Mouse (Mus musculus): ENCODE results near the gene Stag2. TPM values are rescaled to one million over a fixed set of nuclear protein-coding genes. Genes with fewer than 3 reads are reported as not detected.

Stag2 gene
- polyA plus RNA-seq, 1 experiment from 2014 or later: 28.6 TPM

- no peak for ATAC-seq (ENCODE audit: low read depth)
- no peaks in the 10 kb centered on the region for H3K4me1 ChIP-seq (ENCODE audit: control insufficient read depth, low read depth, low read length)
- no peaks in the 10 kb centered on the region for H3K36me3 ChIP-seq (ENCODE audit: control insufficient read depth, insufficient read depth)
- no peaks in the 10 kb centered on the region for H3K9me3 ChIP-seq (replicated peaks; ENCODE audit: control insufficient read depth, low read length)
- H3K4me3 ChIP-seq (ENCODE audit: low read depth, low read length): no peak overlapping the region
- no peak overlapping the region for H3K4me2 ChIP-seq (ENCODE audit: low read depth, low read length)
- no peak overlapping the region for H3K9ac ChIP-seq (ENCODE audit: low read depth, low read length)
- H3K27ac ChIP-seq (ENCODE audit: low read length): no peak overlapping the region
- H3K27me3 ChIP-seq (ENCODE audit: control insufficient read depth, insufficient read depth, low read depth, low read length): no peaks in the 10 kb centered on the region
- WGBS (ENCODE audit: insufficient replicate concordance): 60% methylated on average over 3 of the region's 3 CpGs
These were observed 38.5 kb downstream of the Stag2 start for GRCm38 (mm10) chrX:42187590-42187989.

GRCm38 (mm10) chrX:42188825-42189426 lies 39.8 kb downstream of the Stag2 start:
- no peak for ATAC-seq (ENCODE audit: low read depth)
- 65% methylated on average over 2 of the region's 2 CpGs for WGBS (ENCODE audit: insufficient replicate concordance)

GRCm38 (mm10) chrX:42194608-42195007 lies 45.5 kb downstream of the Stag2 start:
- H3K9ac ChIP-seq (ENCODE audit: low read depth, low read length): no peak overlapping the region
- no peaks in the 10 kb centered on the region for H3K4me1 ChIP-seq (ENCODE audit: control insufficient read depth, low read depth, low read length)
- H3K4me3 ChIP-seq (ENCODE audit: low read depth, low read length): no peak overlapping the region
- H3K36me3 ChIP-seq (ENCODE audit: control insufficient read depth, insufficient read depth): no peaks in the 10 kb centered on the region
- WGBS (ENCODE audit: insufficient replicate concordance): 54% methylated on average over 3 of the region's 3 CpGs
- no peak overlapping the region for H3K4me2 ChIP-seq (ENCODE audit: low read depth, low read length)
- no peak for ATAC-seq (ENCODE audit: low read depth)
- H3K27me3 ChIP-seq (ENCODE audit: control insufficient read depth, insufficient read depth, low read depth, low read length): no peaks in the 10 kb centered on the region
- no peak overlapping the region for H3K27ac ChIP-seq (ENCODE audit: low read length)
- H3K9me3 ChIP-seq (replicated peaks; ENCODE audit: control insufficient read depth, low read length): no peaks in the 10 kb centered on the region

More at GRCm38 (mm10) chrX:42188825-42189426, 39.8 kb downstream of the Stag2 start:
- Histone ChIP-seq H3K27me3 (ENCODE audit: control insufficient read depth, insufficient read depth, low read depth, low read length) (no peaks in the 10 kb centered on the region), H3K9me3 (replicated peaks; ENCODE audit: control insufficient read depth, low read length) (no peaks in the 10 kb centered on the region), H3K4me3 (ENCODE audit: low read depth, low read length) (no peak overlapping the region), H3K4me2 (ENCODE audit: low read depth, low read length) (no peak overlapping the region), H3K27ac (ENCODE audit: low read length) (no peak overlapping the region), H3K9ac (ENCODE audit: low read depth, low read length) (no peak overlapping the region), H3K4me1 (ENCODE audit: control insufficient read depth, low read depth, low read length) (no peaks in the 10 kb centered on the region), H3K36me3 (ENCODE audit: control insufficient read depth, insufficient read depth) (no peaks in the 10 kb centered on the region)

- no peaks in the 10 kb centered on the region for H3K4me1 ChIP-seq (ENCODE audit: control insufficient read depth, low read depth, low read length)
- no peaks in the 10 kb centered on the region; the same call in 1 of the 2 replicates for H3K36me3 ChIP-seq (ENCODE audit: control insufficient read depth, insufficient read depth)
- H3K4me2 ChIP-seq (ENCODE audit: low read depth, low read length): no peak overlapping the region
- no peaks in the 10 kb centered on the region for H3K9me3 ChIP-seq (replicated peaks; ENCODE audit: control insufficient read depth, low read length)
- WGBS (ENCODE audit: insufficient replicate concordance): 40% methylated on average over 4 of the region's 4 CpGs
- ATAC-seq (ENCODE audit: low read depth): no peak
- H3K27ac ChIP-seq (ENCODE audit: low read length): no peak overlapping the region
- no peaks in the 10 kb centered on the region for H3K27me3 ChIP-seq (ENCODE audit: control insufficient read depth, insufficient read depth, low read depth, low read length)
- no peak overlapping the region for H3K9ac ChIP-seq (ENCODE audit: low read depth, low read length)
- H3K4me3 ChIP-seq (ENCODE audit: low read depth, low read length): no peak overlapping the region
These were observed 53.4 kb downstream of the Stag2 start for GRCm38 (mm10) chrX:42202482-42202881.

GRCm38 (mm10) chrX:42215742-42216141 lies 66.6 kb downstream of the Stag2 start:
- WGBS (ENCODE audit: insufficient replicate concordance): 34% methylated on average over 1 of the region's 1 CpGs
- no peaks in the 10 kb centered on the region for H3K36me3 ChIP-seq (ENCODE audit: control insufficient read depth, insufficient read depth)
- H3K4me1 ChIP-seq (ENCODE audit: control insufficient read depth, low read depth, low read length): no peaks in the 10 kb centered on the region; the same call in 1 of the 2 replicates
- ATAC-seq (ENCODE audit: low read depth): no peak
- H3K4me3 ChIP-seq (ENCODE audit: low read depth, low read length): no peak overlapping the region
- H3K27me3 ChIP-seq (ENCODE audit: control insufficient read depth, insufficient read depth, low read depth, low read length): no peaks in the 10 kb centered on the region
- no peaks in the 10 kb centered on the region for H3K9me3 ChIP-seq (replicated peaks; ENCODE audit: control insufficient read depth, low read length)
- no peak overlapping the region for H3K4me2 ChIP-seq (ENCODE audit: low read depth, low read length)
- H3K9ac ChIP-seq (ENCODE audit: low read depth, low read length): no peak overlapping the region
- H3K27ac ChIP-seq (ENCODE audit: low read length): no peak overlapping the region

- H3K4me3 ChIP-seq (ENCODE audit: low read depth, low read length): no peak overlapping the region
- peaks cover 5% of the 10 kb centered on the region; the same call in 1 of the 2 replicates for H3K36me3 ChIP-seq (ENCODE audit: control insufficient read depth, insufficient read depth)
- H3K4me2 ChIP-seq (ENCODE audit: low read depth, low read length): no peak overlapping the region
- H3K27me3 ChIP-seq (ENCODE audit: control insufficient read depth, insufficient read depth, low read depth, low read length): no peaks in the 10 kb centered on the region
- H3K9ac ChIP-seq (ENCODE audit: low read depth, low read length): no peak overlapping the region
- H3K27ac ChIP-seq (ENCODE audit: low read length): no peak overlapping the region
- no peaks in the 10 kb centered on the region for H3K4me1 ChIP-seq (ENCODE audit: control insufficient read depth, low read depth, low read length)
- H3K9me3 ChIP-seq (replicated peaks; ENCODE audit: control insufficient read depth, low read length): no peaks in the 10 kb centered on the region
- ATAC-seq (ENCODE audit: low read depth): no peak
- 80% methylated on average over 10 of the region's 10 CpGs for WGBS (ENCODE audit: insufficient replicate concordance)
These were observed 101.2 kb downstream of the Stag2 start for GRCm38 (mm10) chrX:42250342-42250741.

GRCm38 (mm10) chrX:42272713-42273112 lies 123.6 kb downstream of the Stag2 start:
- Histone ChIP-seq H3K9ac (ENCODE audit: low read depth, low read length) (no peak overlapping the region), H3K9me3 (replicated peaks; ENCODE audit: control insufficient read depth, low read length) (no peaks in the 10 kb centered on the region), H3K4me2 (ENCODE audit: low read depth, low read length) (no peak overlapping the region), H3K27ac (ENCODE audit: low read length) (no peak overlapping the region), H3K36me3 (ENCODE audit: control insufficient read depth, insufficient read depth) (peaks cover 2% of the 10 kb centered on the region), H3K4me1 (ENCODE audit: control insufficient read depth, low read depth, low read length) (no peaks in the 10 kb centered on the region), H3K4me3 (ENCODE audit: low read depth, low read length) (no peak overlapping the region), H3K27me3 (ENCODE audit: control insufficient read depth, insufficient read depth, low read depth, low read length) (no peaks in the 10 kb centered on the region)
- no peak for ATAC-seq (ENCODE audit: low read depth)

- Histone ChIP-seq H3K4me2 (ENCODE audit: low read depth, low read length) (no peak overlapping the region), H3K36me3 (ENCODE audit: control insufficient read depth, insufficient read depth) (no peaks in the 10 kb centered on the region), H3K9ac (ENCODE audit: low read depth, low read length) (no peak overlapping the region), H3K27me3 (ENCODE audit: control insufficient read depth, insufficient read depth, low read depth, low read length) (no peaks in the 10 kb centered on the region), H3K9me3 (replicated peaks; ENCODE audit: control insufficient read depth, low read length) (no peaks in the 10 kb centered on the region), H3K27ac (ENCODE audit: low read length) (no peak overlapping the region), H3K4me1 (ENCODE audit: control insufficient read depth, low read depth, low read length) (no peaks in the 10 kb centered on the region), H3K4me3 (ENCODE audit: low read depth, low read length) (no peak overlapping the region)
- WGBS (ENCODE audit: insufficient replicate concordance): 57% methylated on average over 3 of the region's 3 CpGs
- no peak for ATAC-seq (ENCODE audit: low read depth)
These were observed 141.1 kb downstream of the Stag2 start for GRCm38 (mm10) chrX:42290215-42290614.

- H3K4me2 ChIP-seq (ENCODE audit: low read depth, low read length): no peak overlapping the region
- H3K27ac ChIP-seq (ENCODE audit: low read length): no peak overlapping the region
- WGBS (ENCODE audit: insufficient replicate concordance): 52% methylated on average over 3 of the region's 3 CpGs
- no peaks in the 10 kb centered on the region for H3K4me1 ChIP-seq (ENCODE audit: control insufficient read depth, low read depth, low read length)
- ATAC-seq (ENCODE audit: low read depth): no peak
- no peaks in the 10 kb centered on the region for H3K36me3 ChIP-seq (ENCODE audit: control insufficient read depth, insufficient read depth)
- H3K9ac ChIP-seq (ENCODE audit: low read depth, low read length): no peak overlapping the region
- H3K9me3 ChIP-seq (replicated peaks; ENCODE audit: control insufficient read depth, low read length): no peaks in the 10 kb centered on the region
- no peak overlapping the region for H3K4me3 ChIP-seq (ENCODE audit: low read depth, low read length)
- no peaks in the 10 kb centered on the region for H3K27me3 ChIP-seq (ENCODE audit: control insufficient read depth, insufficient read depth, low read depth, low read length)
These were observed 166.1 kb downstream of the Stag2 start for GRCm38 (mm10) chrX:42315231-42315630.
